Mouse (Mus musculus): ENCODE results near the gene Nkd2.
A peak's percentile ranks its signal among the peaks of the same experiment; 100 is the strongest.

Gene Nkd2

GRCm38 (mm10) chr13:73847465-73847836 lies at the start of gene Nkd2:
Nkd2 (minus strand) TSS chr13:73847631.
- DNase-seq = peak; percentile 90 to 94

- peak; percentile 42 to 71 for DNase-seq
Observed at GRCm38 (mm10) chr13:73892493-73893178, 45.2 kb upstream of the Nkd2 start.

- peak; percentile 47 to 60 for DNase-seq
Observed at GRCm38 (mm10) chr13:73887415-73887874, 40.0 kb upstream of the Nkd2 start.

GRCm38 (mm10) chr13:73886601-73887000 lies 39.2 kb upstream of the Nkd2 start:
- DNase-seq = no peak

- peak; percentile 61 to 69 for DNase-seq
Observed at GRCm38 (mm10) chr13:73886066-73886465, 38.6 kb upstream of the Nkd2 start.

GRCm38 (mm10) chr13:73885656-73886055 lies 38.2 kb upstream of the Nkd2 start:
- peak; percentile 33 to 56 for DNase-seq

- no peak for DNase-seq
Observed at GRCm38 (mm10) chr13:73881347-73881746, 33.9 kb upstream of the Nkd2 start.

GRCm38 (mm10) chr13:73879824-73880223 lies 32.4 kb upstream of the Nkd2 start:
- DNase-seq = peak; percentile 48 to 73

GRCm38 (mm10) chr13:73872159-73872558 lies 24.7 kb upstream of the Nkd2 start:
- no peak for DNase-seq

GRCm38 (mm10) chr13:73846589-73847464 lies 604 bp downstream of the Nkd2 start:
- peak; percentile 8 to 52 for DNase-seq

GRCm38 (mm10) chr13:73842696-73843095 lies 4.7 kb downstream of the Nkd2 start:
- no peak for DNase-seq

GRCm38 (mm10) chr13:73839740-73840139 lies 7.7 kb downstream of the Nkd2 start:
- DNase-seq = no peak

GRCm38 (mm10) chr13:73839137-73839548 lies 8.3 kb downstream of the Nkd2 start:
- no peak for DNase-seq

- DNase-seq = peak; percentile 50 to 73
Observed at GRCm38 (mm10) chr13:73837708-73838107, 9.7 kb downstream of the Nkd2 start.

- no peak for DNase-seq
Observed at GRCm38 (mm10) chr13:73836491-73836890, 10.9 kb downstream of the Nkd2 start.

- DNase-seq = no peak
Observed at GRCm38 (mm10) chr13:73835791-73836190, 11.6 kb downstream of the Nkd2 start.

- no peak for DNase-seq
Observed at GRCm38 (mm10) chr13:73833809-73834208, 13.6 kb downstream of the Nkd2 start.

GRCm38 (mm10) chr13:73831486-73831885 lies 15.9 kb downstream of the Nkd2 start:
- DNase-seq = peak; percentile 49 to 71

GRCm38 (mm10) chr13:73827243-73827642 lies 20.2 kb downstream of the Nkd2 start:
- no peak for DNase-seq

- DNase-seq = no peak
Observed at GRCm38 (mm10) chr13:73823711-73824110, 23.7 kb downstream of the Nkd2 start.

- peak; percentile 72 to 83 for DNase-seq
Observed at GRCm38 (mm10) chr13:73822187-73822800, 25.1 kb downstream of the Nkd2 start.

GRCm38 (mm10) chr13:73821251-73821650 lies 26.2 kb downstream of the Nkd2 start:
- no peak for DNase-seq

GRCm38 (mm10) chr13:73818921-73819320 lies 28.5 kb downstream of the Nkd2 start:
- no peak for DNase-seq
